Mouse (Mus musculus): ENCODE results near the gene Cysrt1. TPM values are rescaled to one million over a fixed set of nuclear protein-coding genes. Genes with fewer than 3 reads are reported as not detected.
A peak's percentile ranks its signal among the peaks of the same experiment; 100 is the strongest.

The Cysrt1 gene
- polyA plus RNA-seq, 1 experiment from 2014 or later: 0.22 TPM

DNA sequence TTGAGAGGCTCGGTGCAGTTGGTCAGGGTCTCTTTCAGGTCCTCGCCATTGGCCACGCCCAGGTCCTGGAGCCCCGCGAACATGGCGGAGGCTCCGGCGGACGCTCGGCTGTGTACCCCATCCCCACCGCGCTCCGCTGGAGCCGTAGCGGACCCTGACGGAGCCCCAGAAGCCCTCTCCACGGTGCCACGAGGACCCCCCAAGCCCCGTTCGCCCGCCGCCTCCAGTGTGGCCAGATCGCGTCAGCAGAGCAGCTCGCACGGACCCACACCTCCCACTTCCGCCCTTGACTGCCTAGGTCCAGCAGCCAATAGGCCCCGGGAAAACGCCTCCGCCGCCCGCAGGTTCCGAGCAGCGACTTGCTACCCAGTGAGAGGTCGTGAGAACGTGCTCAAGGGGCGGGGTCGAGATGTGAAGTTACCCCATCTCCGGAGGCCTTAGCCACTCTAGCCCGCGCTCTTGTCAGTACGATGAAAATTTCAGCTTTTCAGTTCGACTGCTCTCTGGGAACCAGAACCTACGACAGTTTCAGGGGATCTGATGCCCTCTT, 31.1 kb downstream of the Cysrt1 start, which contains the start of gene Nelfb:
Gene Nelfb (minus strand): TSS at position 369 of the 550 bp plus-strand sequence.
- H3K36me3 ChIP-seq (replicated peaks): peaks cover 35% of the 10 kb centered on the region
- H3K27me3 ChIP-seq (ENCODE audit: poor library complexity, severe bottlenecking): peaks cover 22% of the 10 kb centered on the region
- H3K4me1 ChIP-seq: peaks cover 26% of the 10 kb centered on the region
- WGBS: under 1% methylated on average over 44 of the region's 44 CpGs
- H3K9me3 ChIP-seq: no peaks in the 10 kb centered on the region
- peak within 1 kb of the TSS; percentile 99 for H3K27ac ChIP-seq
- DNase-seq (ENCODE audit: extremely low spot score, low spot score): peak; percentile 95
- peak within 1 kb of the TSS; percentile 95 for H3K4me3 ChIP-seq

DNA sequence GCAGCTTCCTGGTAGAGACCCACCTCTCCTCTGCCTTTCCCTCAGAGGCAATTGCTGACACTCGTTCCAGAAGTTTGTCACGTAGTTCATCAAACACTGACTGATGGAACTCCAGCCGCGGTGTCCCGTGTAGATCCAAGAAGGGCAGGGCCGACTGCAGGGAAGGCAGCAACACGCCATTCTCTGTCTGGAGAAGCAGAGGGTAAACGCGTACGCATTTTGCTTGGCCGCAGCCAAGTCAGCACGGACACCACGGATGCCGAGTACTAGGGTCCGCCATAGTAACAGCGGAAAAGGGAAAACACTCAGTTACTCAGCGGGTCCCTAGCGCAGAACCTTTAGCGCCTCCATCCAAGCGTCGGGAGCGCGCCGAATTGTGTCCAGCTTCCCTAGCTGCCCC, 31.6 kb downstream of the Cysrt1 start:
- peak overlapping the region; percentile 95 for H3K4me3 ChIP-seq
- H3K36me3 ChIP-seq (replicated peaks): peaks cover 40% of the 10 kb centered on the region
- WGBS: 1% methylated on average over 24 of the region's 24 CpGs
- peaks cover 26% of the 10 kb centered on the region for H3K4me1 ChIP-seq
- no peak for DNase-seq (ENCODE audit: extremely low spot score, low spot score)
- H3K9me3 ChIP-seq: no peaks in the 10 kb centered on the region
- H3K27ac ChIP-seq: peak overlapping the region; percentile 99
- H3K27me3 ChIP-seq (ENCODE audit: poor library complexity, severe bottlenecking): peaks cover 22% of the 10 kb centered on the region

DNA sequence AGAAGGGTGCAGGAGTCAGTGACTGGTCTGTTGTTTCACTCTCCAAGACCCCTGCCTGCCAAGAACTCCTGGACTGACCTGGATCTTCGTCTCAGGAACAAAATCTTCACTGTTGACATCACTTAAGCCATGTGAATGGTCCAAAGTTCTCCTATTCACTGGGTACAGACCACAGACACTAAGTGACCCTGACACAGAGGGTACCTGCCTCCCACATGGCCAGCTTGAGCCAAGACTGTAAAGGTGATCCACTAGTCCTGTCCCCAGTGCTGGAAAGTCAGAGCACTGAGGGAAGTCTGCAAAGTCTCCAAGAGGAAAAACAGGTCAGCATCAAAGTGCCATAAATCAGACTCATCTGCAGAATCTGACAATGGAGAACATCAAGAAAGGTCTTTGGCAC, 34.7 kb downstream of the Cysrt1 start:
- 91% methylated on average over 1 of the region's 1 CpGs for WGBS
- H3K27ac ChIP-seq: no peak overlapping the region
- H3K36me3 ChIP-seq (replicated peaks): peaks cover 71% of the 10 kb centered on the region

DNA sequence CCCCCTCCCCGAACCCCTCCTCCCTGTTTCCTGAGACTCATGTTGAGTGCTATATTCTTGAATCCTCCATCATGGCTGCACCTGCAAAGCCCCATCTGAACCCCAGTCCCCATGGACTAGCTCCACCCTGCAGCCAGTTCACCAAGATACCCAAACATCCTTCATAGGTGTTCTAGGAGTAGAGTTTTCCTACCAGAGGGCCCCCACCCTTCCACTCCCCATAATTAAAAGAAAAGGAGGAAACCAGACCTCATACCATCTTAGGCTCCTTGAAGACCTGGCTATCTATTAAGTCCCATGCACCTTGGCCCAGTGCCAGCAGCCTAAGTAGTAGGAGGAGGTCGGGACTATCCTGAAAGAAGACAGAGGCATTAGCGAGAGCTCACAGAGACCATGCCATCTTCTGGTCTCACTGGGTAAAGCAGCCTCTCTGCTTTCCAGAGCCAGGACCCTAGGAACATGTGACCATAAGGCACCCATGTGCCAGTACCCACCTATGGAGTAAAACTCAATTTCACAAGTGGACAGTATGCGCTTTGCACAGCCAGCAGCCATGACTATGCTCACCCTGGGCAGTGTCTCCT, 38.5 kb downstream of the Cysrt1 start:
- Histone ChIP-seq H3K9me3 (no peaks in the 10 kb centered on the region), H3K27me3 (ENCODE audit: poor library complexity, severe bottlenecking) (no peaks in the 10 kb centered on the region), H3K4me1 (0 out of 2 replicates have a peak, but pooled peaks cover under 1% of the 10 kb centered on the region), H3K4me3 (no peak overlapping the region), H3K27ac (no peak overlapping the region), H3K36me3 (replicated peaks) (peaks cover 99% of the 10 kb centered on the region)
- WGBS: 76% methylated on average over 4 of the region's 4 CpGs
- DNase-seq (ENCODE audit: extremely low spot score, low spot score): no peak

More for the DNA sequence above, 34.7 kb downstream of the Cysrt1 start:
- DNase-seq (ENCODE audit: extremely low spot score, low spot score): no peak
- no peak overlapping the region for H3K4me3 ChIP-seq
- H3K27me3 ChIP-seq (ENCODE audit: poor library complexity, severe bottlenecking): peaks cover 6% of the 10 kb centered on the region
- H3K9me3 ChIP-seq: no peaks in the 10 kb centered on the region
- peaks cover 26% of the 10 kb centered on the region for H3K4me1 ChIP-seq

DNA sequence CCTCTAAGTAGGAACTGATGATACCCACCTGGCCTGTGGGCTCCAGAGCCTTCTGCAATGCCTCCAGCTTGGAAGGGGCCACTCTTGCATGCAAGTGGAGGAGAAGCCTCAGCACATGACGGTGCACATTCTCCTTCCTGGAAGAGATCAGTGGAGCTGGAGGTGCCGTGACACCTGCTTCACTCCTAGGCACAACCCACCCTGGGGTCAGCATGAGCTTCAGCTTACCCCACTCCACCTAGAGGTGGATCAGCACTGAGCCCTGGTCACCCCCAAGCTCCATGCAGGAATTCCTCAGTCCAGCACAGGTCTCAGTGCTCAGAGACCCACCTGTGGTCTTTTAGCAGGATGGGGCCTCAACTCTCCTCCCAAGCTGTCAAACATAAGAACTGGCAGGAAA, 41.6 kb downstream of the Cysrt1 start:
- DNase-seq (ENCODE audit: extremely low spot score, low spot score): no peak
- peaks cover 24% of the 10 kb centered on the region for H3K27me3 ChIP-seq (ENCODE audit: poor library complexity, severe bottlenecking)
- H3K4me1 ChIP-seq: peaks cover 25% of the 10 kb centered on the region
- peaks cover 78% of the 10 kb centered on the region for H3K36me3 ChIP-seq (replicated peaks)
- no peaks in the 10 kb centered on the region for H3K9me3 ChIP-seq
- H3K4me3 ChIP-seq: no peak overlapping the region
- 100% methylated on average over 2 of the region's 2 CpGs for WGBS
- H3K27ac ChIP-seq: no peak overlapping the region

DNA sequence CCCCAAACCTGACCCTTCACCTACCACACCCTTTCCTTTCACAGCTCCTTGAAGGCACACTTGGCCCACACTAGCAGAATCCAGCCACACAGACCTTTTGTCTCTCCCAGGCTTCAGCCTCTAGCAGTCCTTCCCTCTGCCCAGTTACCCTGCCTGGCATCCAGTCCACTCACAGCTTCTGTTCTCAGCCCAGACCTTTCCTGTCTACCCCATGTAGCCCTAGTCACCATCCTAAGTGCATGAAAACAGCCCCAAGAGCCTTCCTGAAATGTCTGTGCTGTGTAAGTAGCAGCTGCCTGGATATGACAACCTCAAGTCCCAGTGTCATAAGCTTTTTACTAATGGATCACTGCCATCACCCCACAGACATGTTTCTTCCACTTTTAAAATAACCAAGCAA, 44.3 kb downstream of the Cysrt1 start:
- Histone ChIP-seq H3K27me3 (ENCODE audit: poor library complexity, severe bottlenecking) (peaks cover 45% of the 10 kb centered on the region), H3K4me1 (peaks cover 44% of the 10 kb centered on the region), H3K9me3 (no peaks in the 10 kb centered on the region), H3K27ac (no peak overlapping the region), H3K36me3 (replicated peaks) (peaks cover 51% of the 10 kb centered on the region), H3K4me3 (no peak overlapping the region)
- no peak for DNase-seq (ENCODE audit: extremely low spot score, low spot score)

DNA sequence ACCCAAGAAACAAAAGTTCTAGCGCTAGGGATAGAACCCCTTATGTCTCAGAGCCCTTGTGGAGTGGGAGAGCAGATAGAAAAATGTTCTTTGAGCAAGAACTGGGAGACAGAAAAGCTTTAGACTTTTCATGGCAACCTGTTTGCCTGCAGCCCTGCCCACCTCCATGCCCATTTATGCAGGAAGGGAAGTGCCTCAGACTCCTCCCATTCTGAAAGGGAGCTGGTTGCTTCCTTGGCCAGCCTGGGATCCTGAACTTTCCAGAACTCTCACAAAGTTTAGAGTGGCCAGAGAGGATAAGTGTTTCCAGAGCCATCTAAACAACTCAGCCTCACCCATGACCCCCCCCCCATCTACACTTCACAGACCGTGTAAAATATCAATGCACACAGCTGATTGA, 45.1 kb downstream of the Cysrt1 start:
- peaks cover 43% of the 10 kb centered on the region for H3K36me3 ChIP-seq (replicated peaks)
- peaks cover 45% of the 10 kb centered on the region for H3K27me3 ChIP-seq (ENCODE audit: poor library complexity, severe bottlenecking)
- H3K27ac ChIP-seq: no peak overlapping the region
- peaks cover 45% of the 10 kb centered on the region for H3K4me1 ChIP-seq
- H3K4me3 ChIP-seq: 0 out of 2 replicates have a peak overlapping the region, but pooled peaks have one; percentile 21
- no peaks in the 10 kb centered on the region for H3K9me3 ChIP-seq
- DNase-seq (ENCODE audit: extremely low spot score, low spot score): no peak
- WGBS: 22% methylated on average over 2 of the region's 2 CpGs

DNA sequence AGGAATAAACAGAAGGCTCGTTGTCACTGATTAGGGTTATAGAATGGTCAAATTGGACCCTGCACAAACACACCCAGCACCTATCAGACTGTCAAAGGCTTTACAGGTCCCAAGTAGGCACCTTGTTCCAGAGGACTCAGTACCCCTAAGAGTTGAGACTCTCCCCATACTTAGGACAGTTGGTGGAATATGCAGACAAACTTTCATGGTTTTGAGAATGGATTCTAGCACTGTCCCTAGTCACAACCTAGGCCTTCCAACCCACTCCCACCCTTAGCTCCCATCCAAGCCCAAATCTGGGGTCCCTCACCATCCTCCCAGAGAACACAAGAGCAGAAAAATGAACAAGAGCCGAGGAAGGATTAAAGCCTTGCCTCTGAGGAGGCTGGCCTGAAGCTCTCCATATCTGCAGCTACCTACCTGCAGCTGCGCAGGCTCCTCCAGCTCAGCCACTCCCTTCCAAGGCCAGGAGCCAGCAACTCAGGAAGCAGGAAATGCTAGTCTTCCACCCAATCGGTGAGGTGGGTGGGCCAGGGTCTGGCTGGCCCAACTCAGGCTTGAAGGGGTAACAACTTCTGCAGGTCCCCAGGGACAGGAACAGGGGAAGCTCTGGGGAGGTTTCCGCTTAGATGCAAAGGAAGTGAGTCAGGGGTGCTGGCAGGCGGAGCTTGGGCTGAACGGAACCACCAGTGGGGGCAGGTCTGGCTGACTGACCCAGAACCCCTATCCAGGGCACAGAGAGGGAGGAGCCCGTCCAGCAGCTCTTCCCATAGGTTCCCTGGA, 45.9 kb downstream of the Cysrt1 start, which contains the start of gene Tor4a:
Gene Tor4a (minus strand): TSS at position 715 of the 783 bp plus-strand sequence.
- 10% methylated on average over 8 of the region's 8 CpGs for WGBS
- peaks cover 45% of the 10 kb centered on the region for H3K4me1 ChIP-seq
- H3K27ac ChIP-seq: peak within 1 kb of the TSS; percentile 22; the same call in 1 of the 2 replicates
- H3K4me3 ChIP-seq: peak within 1 kb of the TSS; percentile 38
- H3K27me3 ChIP-seq (ENCODE audit: poor library complexity, severe bottlenecking): peaks cover 45% of the 10 kb centered on the region
- H3K36me3 ChIP-seq (replicated peaks): peaks cover 35% of the 10 kb centered on the region
- no peak for DNase-seq (ENCODE audit: extremely low spot score, low spot score)
- no peaks in the 10 kb centered on the region for H3K9me3 ChIP-seq

DNA sequence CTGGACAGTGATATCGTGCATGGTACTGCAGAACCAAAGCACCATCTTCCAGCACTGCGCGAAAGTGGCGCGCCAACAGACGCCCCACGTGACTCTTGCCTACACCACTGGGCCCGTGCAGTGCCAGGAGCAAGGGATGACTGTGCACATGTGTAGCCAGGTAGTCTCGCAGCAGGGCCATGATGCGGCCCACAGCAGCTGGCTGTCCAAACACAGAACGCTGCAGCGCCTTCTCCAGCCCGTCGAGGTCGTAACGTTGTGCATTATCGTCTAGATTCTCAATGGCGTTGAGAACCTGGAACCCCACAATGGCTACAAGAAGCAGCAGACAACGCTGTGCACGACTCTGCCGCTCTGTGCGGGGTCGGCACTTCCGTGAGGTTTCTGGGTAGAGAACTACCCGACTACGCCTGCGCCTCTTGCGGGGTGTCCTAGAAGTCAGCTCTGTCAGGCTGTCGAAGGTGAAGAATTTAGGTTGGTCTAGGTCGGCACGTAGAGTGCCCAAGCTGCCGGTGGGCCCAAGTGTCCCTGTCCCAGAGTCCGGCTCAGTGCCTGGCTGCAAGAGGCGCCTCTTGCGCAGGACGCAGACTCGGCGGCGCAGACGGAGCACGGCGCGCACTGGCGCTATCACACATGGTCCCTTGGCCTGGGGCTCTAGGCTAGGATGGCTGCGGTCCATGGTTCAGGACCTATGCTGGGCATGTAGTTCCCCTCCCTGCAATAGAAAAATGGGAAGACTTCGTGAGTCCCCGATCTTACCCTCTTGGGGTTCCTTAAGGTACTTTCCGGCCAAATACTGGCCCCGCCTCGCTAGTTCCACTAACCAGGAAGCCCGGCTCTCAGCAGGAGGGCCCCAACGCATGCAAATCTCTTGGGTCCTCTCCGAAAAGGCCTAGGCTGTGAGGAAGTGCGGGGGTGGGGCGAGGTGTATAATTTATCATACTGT, 46.8 kb downstream of the Cysrt1 start:
- Histone ChIP-seq H3K36me3 (replicated peaks) (peaks cover 26% of the 10 kb centered on the region), H3K27ac (peak overlapping the region; percentile 22; the same call in 1 of the 2 replicates), H3K4me3 (peak overlapping the region; percentile 38), H3K9me3 (no peaks in the 10 kb centered on the region), H3K27me3 (ENCODE audit: poor library complexity, severe bottlenecking) (peaks cover 45% of the 10 kb centered on the region), H3K4me1 (peaks cover 45% of the 10 kb centered on the region)
- DNase-seq (ENCODE audit: extremely low spot score, low spot score): no peak
- 19% methylated on average over 55 of the region's 55 CpGs for WGBS

DNA sequence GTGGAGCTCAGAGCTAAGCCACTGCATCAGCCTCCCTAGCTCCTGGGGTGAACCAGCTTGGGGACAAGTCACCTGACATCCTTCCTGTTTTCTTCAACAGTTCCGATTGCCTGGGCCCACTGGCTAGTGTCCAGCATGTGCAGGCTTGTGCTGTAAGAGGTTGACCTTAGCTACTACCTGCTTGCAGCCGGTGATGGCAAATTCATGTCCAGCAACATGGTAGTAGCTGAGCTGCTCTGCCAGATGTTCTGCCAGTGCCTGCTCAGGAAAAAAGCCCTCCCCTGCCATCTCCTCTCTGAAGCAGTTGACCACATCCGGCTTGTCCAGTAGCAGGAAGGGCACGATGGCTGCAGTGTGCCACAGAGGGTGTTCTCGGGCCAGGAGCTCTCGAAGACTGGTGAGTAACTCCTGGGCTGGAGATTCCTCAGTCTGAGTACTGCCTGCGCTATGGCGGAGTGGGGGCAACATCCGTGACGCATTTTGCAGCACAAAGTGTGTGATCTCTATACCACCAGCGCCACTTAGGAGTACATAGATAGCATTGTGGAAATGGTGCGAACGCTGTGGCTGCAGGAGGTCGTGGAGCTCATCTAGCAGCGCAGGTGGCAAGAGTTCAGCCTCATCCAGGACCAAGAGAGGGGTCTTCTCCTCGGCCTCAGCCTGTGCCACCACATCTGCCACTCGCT, 47.6 kb downstream of the Cysrt1 start:
- Histone ChIP-seq H3K4me3 (0 out of 2 replicates have a peak overlapping the region, but pooled peaks have one; percentile 38), H3K4me1 (peaks cover 45% of the 10 kb centered on the region), H3K36me3 (replicated peaks) (peaks cover 18% of the 10 kb centered on the region), H3K27me3 (ENCODE audit: poor library complexity, severe bottlenecking) (peaks cover 45% of the 10 kb centered on the region), H3K9me3 (no peaks in the 10 kb centered on the region), H3K27ac (no peak overlapping the region)
- WGBS: 85% methylated on average over 17 of the region's 17 CpGs
- no peak for DNase-seq (ENCODE audit: extremely low spot score, low spot score)

DNA sequence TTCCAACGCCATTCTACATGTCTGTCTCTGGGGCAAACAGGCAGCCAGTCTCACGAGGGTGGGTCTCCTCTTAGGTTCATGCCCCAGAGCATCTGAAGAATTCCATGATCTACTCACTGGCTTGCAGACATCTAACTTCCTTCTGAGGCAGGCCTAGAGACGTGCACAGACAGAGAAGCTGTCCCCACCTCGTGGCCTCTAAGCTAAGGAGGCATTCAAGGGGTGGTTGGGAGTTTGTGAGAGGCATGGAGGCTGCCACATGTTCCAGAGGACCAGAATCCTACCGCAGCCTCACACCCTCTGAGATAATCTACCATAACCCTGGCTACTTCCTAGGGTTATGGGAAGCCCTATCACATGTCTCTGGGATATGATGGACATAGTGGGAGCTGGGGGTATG, 48.2 kb downstream of the Cysrt1 start:
- 80% methylated on average over 5 of the region's 5 CpGs for WGBS
- Histone ChIP-seq H3K9me3 (no peaks in the 10 kb centered on the region), H3K36me3 (replicated peaks) (peaks cover 12% of the 10 kb centered on the region), H3K27me3 (ENCODE audit: poor library complexity, severe bottlenecking) (peaks cover 45% of the 10 kb centered on the region), H3K4me3 (no peak overlapping the region), H3K27ac (no peak overlapping the region), H3K4me1 (peaks cover 45% of the 10 kb centered on the region)
- DNase-seq (ENCODE audit: extremely low spot score, low spot score): no peak

Measured in forebrain, embryonic 10.5 days (tissue).